Mouse (Mus musculus): ENCODE data around the gene Rimbp2. TPM values are rescaled to one million over a fixed set of nuclear protein-coding genes. Genes with fewer than 3 reads are reported as not detected.

Gene Rimbp2
- polyA plus RNA-seq, 3 experiments from 2014 or later: not detected

GRCm38 (mm10) chr5:128925073-128925472, 28.2 kb downstream of the Rimbp2 start:
- no peak for ATAC-seq

- no peak for ATAC-seq
These were observed 33.2 kb downstream of the Rimbp2 start for GRCm38 (mm10) chr5:128920112-128920511.

GRCm38 (mm10) chr5:128917116-128917959, 35.9 kb downstream of the Rimbp2 start:
- ATAC-seq: no peak

- no peak for ATAC-seq
These were observed 39.5 kb downstream of the Rimbp2 start for GRCm38 (mm10) chr5:128913820-128914219.

GRCm38 (mm10) chr5:128912374-128912773, 40.9 kb downstream of the Rimbp2 start:
- no peak for ATAC-seq

GRCm38 (mm10) chr5:128911593-128911992, 41.7 kb downstream of the Rimbp2 start:
- no peak for ATAC-seq

- no peak for ATAC-seq
These were observed 49.2 kb downstream of the Rimbp2 start for GRCm38 (mm10) chr5:128904113-128904512.

- ATAC-seq: no peak
These were observed 50.2 kb downstream of the Rimbp2 start for GRCm38 (mm10) chr5:128903120-128903519.

- ATAC-seq: no peak
These were observed 53.3 kb downstream of the Rimbp2 start for GRCm38 (mm10) chr5:128899971-128900370.

GRCm38 (mm10) chr5:128894921-128895320, 58.4 kb downstream of the Rimbp2 start:
- no peak for ATAC-seq

GRCm38 (mm10) chr5:128887546-128887945, 65.7 kb downstream of the Rimbp2 start:
- ATAC-seq: no peak

GRCm38 (mm10) chr5:128884320-128884719, 69.0 kb downstream of the Rimbp2 start:
- ATAC-seq: no peak

- no peak for ATAC-seq
These were observed 74.2 kb downstream of the Rimbp2 start for GRCm38 (mm10) chr5:128879092-128879491.

- no peak for ATAC-seq
These were observed 75.8 kb downstream of the Rimbp2 start for GRCm38 (mm10) chr5:128877425-128878035.

GRCm38 (mm10) chr5:128871706-128872105, 81.6 kb downstream of the Rimbp2 start:
- ATAC-seq: no peak

GRCm38 (mm10) chr5:128866811-128867210, 86.5 kb downstream of the Rimbp2 start:
- no peak for ATAC-seq

GRCm38 (mm10) chr5:128866291-128866690, 87.0 kb downstream of the Rimbp2 start:
- no peak for ATAC-seq

- no peak for ATAC-seq
These were observed 89.8 kb downstream of the Rimbp2 start for GRCm38 (mm10) chr5:128863497-128863896.

GRCm38 (mm10) chr5:128860907-128861306, 92.4 kb downstream of the Rimbp2 start:
- no peak for ATAC-seq

GRCm38 (mm10) chr5:128852791-128853190, 100.5 kb downstream of the Rimbp2 start:
- ATAC-seq: no peak

- no peak for ATAC-seq
These were observed 105.5 kb downstream of the Rimbp2 start for GRCm38 (mm10) chr5:128847806-128848205.

GRCm38 (mm10) chr5:128846433-128847040, 106.7 kb downstream of the Rimbp2 start:
- no peak for ATAC-seq

GRCm38 (mm10) chr5:128845033-128845432, 108.3 kb downstream of the Rimbp2 start:
- no peak for ATAC-seq

GRCm38 (mm10) chr5:128843982-128844381, 109.3 kb downstream of the Rimbp2 start:
- no peak for ATAC-seq

Data from inflammation-experienced regulatory T-cells, adult 6 months (primary cell).